Mouse (Mus musculus): ENCODE measurements at regions not wholly inside any gene's neighbourhood (a gene's known extent, or its start where the extent isn't known, plus 50 kb on each side); places are given as distances from the start of the nearest gene placed in this dataset.
A peak's percentile ranks its signal among the peaks of the same experiment; 100 is the strongest.
"Not testable (repeated sequence)": the region's sequence is repeated elsewhere in the genome, so short reads cannot be mapped to it uniquely, and the experiment has no call there.

- Histone ChIP-seq H3K36me3 (ENCODE audit: control insufficient read depth, insufficient read depth, low read length) (no peaks in the 10 kb centered on the region), H3K4me2 (replicated peaks; ENCODE audit: low read depth, low read length) (no peak overlapping the region), H3K27ac (ENCODE audit: low read depth, low read length) (no peak overlapping the region), H3K4me1 (replicated peaks; ENCODE audit: control insufficient read depth, insufficient read depth, low read length) (no peaks in the 10 kb centered on the region), H3K9ac (ENCODE audit: low read depth, low read length) (no peak overlapping the region), H3K4me3 (ENCODE audit: low read depth, low read length) (no peak overlapping the region), H3K9me3 (ENCODE audit: control insufficient read depth, low read length) (no peaks in the 10 kb centered on the region), H3K27me3 (ENCODE audit: control insufficient read depth, insufficient read depth, low read length) (no peaks in the 10 kb centered on the region)
- 48% methylated on average over 6 of the region's 6 CpGs for WGBS
- no peak for DNase-seq (ENCODE audit: low spot score)
- no peak for ATAC-seq (ENCODE audit: low FRiP score)
Observed at GRCm38 (mm10) chr5:102123285-102123684, 53.6 kb upstream of the Wdfy3 start.

GRCm38 (mm10) chr5:102126737-102127136 is 57.0 kb upstream of the Wdfy3 start:
- H3K36me3 ChIP-seq (ENCODE audit: control insufficient read depth, insufficient read depth, low read length), result no peaks in the 10 kb centered on the region
- H3K4me3 ChIP-seq (ENCODE audit: low read depth, low read length), result no peak overlapping the region
- no peaks in the 10 kb centered on the region for H3K9me3 ChIP-seq (ENCODE audit: control insufficient read depth, low read length)
- no peak overlapping the region for H3K27ac ChIP-seq (ENCODE audit: low read depth, low read length)
- no peaks in the 10 kb centered on the region for H3K4me1 ChIP-seq (replicated peaks; ENCODE audit: control insufficient read depth, insufficient read depth, low read length)
- ATAC-seq (ENCODE audit: low FRiP score) (no peak), DNase-seq (ENCODE audit: low spot score) (peak; percentile 78)
- WGBS, result 20% methylated on average over 3 of the region's 3 CpGs
- H3K9ac ChIP-seq (ENCODE audit: low read depth, low read length), result no peak overlapping the region
- H3K4me2 ChIP-seq (replicated peaks; ENCODE audit: low read depth, low read length), result no peak overlapping the region
- no peaks in the 10 kb centered on the region for H3K27me3 ChIP-seq (ENCODE audit: control insufficient read depth, insufficient read depth, low read length)

DNA sequence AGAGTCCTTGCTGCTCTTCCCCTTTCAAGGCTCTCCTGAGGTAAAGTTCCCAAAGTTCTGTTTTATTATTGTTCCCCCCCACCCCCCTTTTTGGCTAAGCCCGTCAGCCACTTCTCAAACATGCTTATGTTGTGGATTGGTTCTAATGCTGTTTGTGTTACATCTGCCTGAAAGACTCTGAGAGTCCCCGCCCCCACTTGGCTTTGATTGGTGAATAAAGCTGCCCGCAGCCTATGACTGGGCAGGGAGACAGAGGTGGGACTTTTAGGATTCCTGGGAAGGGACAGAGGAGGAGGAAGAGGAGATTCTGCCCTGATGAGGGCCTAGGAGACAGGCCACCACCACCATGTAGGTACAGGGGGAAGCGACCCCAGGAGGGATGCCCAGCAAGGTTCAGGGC is 78.3 kb upstream of the Wdfy3 start:
- WGBS, result 83% methylated on average over 4 of the region's 4 CpGs
- H3K36me3 ChIP-seq (ENCODE audit: control insufficient read depth, insufficient read depth, low read length), result no peaks in the 10 kb centered on the region
- H3K4me1 ChIP-seq (replicated peaks; ENCODE audit: control insufficient read depth, insufficient read depth, low read length), result no peaks in the 10 kb centered on the region; the same call in 1 of the 2 replicates
- H3K9me3 ChIP-seq (ENCODE audit: control insufficient read depth, low read length), result no peaks in the 10 kb centered on the region
- DNase-seq (ENCODE audit: low spot score) (no peak), ATAC-seq (ENCODE audit: low FRiP score) (no peak)
- no peak overlapping the region for H3K4me2 ChIP-seq (replicated peaks; ENCODE audit: low read depth, low read length)
- no peaks in the 10 kb centered on the region for H3K27me3 ChIP-seq (ENCODE audit: control insufficient read depth, insufficient read depth, low read length)
- no peak overlapping the region for H3K27ac ChIP-seq (ENCODE audit: low read depth, low read length)
- no peak overlapping the region for H3K4me3 ChIP-seq (ENCODE audit: low read depth, low read length)
- no peak overlapping the region for H3K9ac ChIP-seq (ENCODE audit: low read depth, low read length)

GRCm38 (mm10) chr5:102149481-102150129 is 79.9 kb upstream of the Wdfy3 start:
- Histone ChIP-seq H3K9ac (ENCODE audit: low read depth, low read length) (no peak overlapping the region), H3K4me3 (ENCODE audit: low read depth, low read length) (no peak overlapping the region), H3K9me3 (ENCODE audit: control insufficient read depth, low read length) (no peaks in the 10 kb centered on the region), H3K36me3 (ENCODE audit: control insufficient read depth, insufficient read depth, low read length) (no peaks in the 10 kb centered on the region), H3K27ac (ENCODE audit: low read depth, low read length) (no peak overlapping the region), H3K4me2 (replicated peaks; ENCODE audit: low read depth, low read length) (no peak overlapping the region), H3K27me3 (ENCODE audit: control insufficient read depth, insufficient read depth, low read length) (no peaks in the 10 kb centered on the region), H3K4me1 (replicated peaks; ENCODE audit: control insufficient read depth, insufficient read depth, low read length) (no peaks in the 10 kb centered on the region; the same call in 1 of the 2 replicates)
- WGBS, result 52% methylated on average over 14 of the region's 14 CpGs
- ATAC-seq (ENCODE audit: low FRiP score) (peak; percentile 40; the same call in 1 of the 2 replicates), DNase-seq (ENCODE audit: low spot score) (peak; percentile 92)

- no peak for ATAC-seq (ENCODE audit: low FRiP score)
- no peak overlapping the region for H3K4me3 ChIP-seq (ENCODE audit: low read depth, low read length)
- no peaks in the 10 kb centered on the region for H3K9me3 ChIP-seq (ENCODE audit: control insufficient read depth, low read length)
- no peaks in the 10 kb centered on the region for H3K36me3 ChIP-seq (ENCODE audit: control insufficient read depth, insufficient read depth, low read length)
- no peak overlapping the region for H3K4me2 ChIP-seq (replicated peaks; ENCODE audit: low read depth, low read length)
- H3K27ac ChIP-seq (ENCODE audit: low read depth, low read length), result no peak overlapping the region
- H3K27me3 ChIP-seq (ENCODE audit: control insufficient read depth, insufficient read depth, low read length), result no peaks in the 10 kb centered on the region
- H3K4me1 ChIP-seq (replicated peaks; ENCODE audit: control insufficient read depth, insufficient read depth, low read length), result no peaks in the 10 kb centered on the region
- 41% methylated on average over 2 of the region's 2 CpGs for WGBS
- no peak for DNase-seq (ENCODE audit: low spot score)
- no peak overlapping the region for H3K9ac ChIP-seq (ENCODE audit: low read depth, low read length)
Observed at GRCm38 (mm10) chr5:102159621-102160020, 89.9 kb upstream of the Wdfy3 start.

DNA sequence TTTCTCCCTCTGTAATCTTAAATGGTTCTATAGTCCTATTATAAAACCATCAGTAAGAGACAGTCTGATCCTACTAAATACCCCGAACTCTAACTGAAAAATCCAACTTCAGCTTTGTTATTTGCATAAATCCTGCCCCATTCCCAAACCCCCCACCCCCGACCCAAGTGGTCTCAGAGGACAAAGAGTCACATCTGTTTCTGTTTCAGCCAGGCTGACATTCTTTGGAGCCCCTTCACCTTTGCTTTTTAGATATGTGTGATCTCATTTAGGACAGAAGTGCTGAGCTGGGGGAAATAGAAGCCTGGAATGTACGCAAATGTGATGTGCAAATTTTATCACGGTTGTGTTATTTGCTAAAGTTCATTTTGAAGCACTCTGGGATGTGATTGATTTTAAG is 98.3 kb upstream of the Wdfy3 start:
- 27% methylated on average over 4 of the region's 4 CpGs for WGBS

GRCm38 (mm10) chr5:102171808-102172207 is 102.1 kb upstream of the Wdfy3 start:
- H3K9ac ChIP-seq (ENCODE audit: low read depth, low read length), result no peak overlapping the region
- no peak overlapping the region for H3K27ac ChIP-seq (ENCODE audit: low read depth, low read length)
- H3K4me3 ChIP-seq (ENCODE audit: low read depth, low read length), result no peak overlapping the region
- WGBS, result 85% methylated on average over 2 of the region's 3 CpGs
- DNase-seq (ENCODE audit: low spot score) (no peak), ATAC-seq (ENCODE audit: low FRiP score) (no peak)
- H3K9me3 ChIP-seq (ENCODE audit: control insufficient read depth, low read length), result no peaks in the 10 kb centered on the region
- H3K27me3 ChIP-seq (ENCODE audit: control insufficient read depth, insufficient read depth, low read length), result no peaks in the 10 kb centered on the region
- H3K4me1 ChIP-seq (replicated peaks; ENCODE audit: control insufficient read depth, insufficient read depth, low read length), result no peaks in the 10 kb centered on the region
- no peak overlapping the region for H3K4me2 ChIP-seq (replicated peaks; ENCODE audit: low read depth, low read length)
- H3K36me3 ChIP-seq (ENCODE audit: control insufficient read depth, insufficient read depth, low read length), result no peaks in the 10 kb centered on the region

More for the DNA sequence above, 98.3 kb upstream of the Wdfy3 start:
- no peaks in the 10 kb centered on the region for H3K36me3 ChIP-seq (ENCODE audit: control insufficient read depth, insufficient read depth, low read length)
- H3K4me2 ChIP-seq (replicated peaks; ENCODE audit: low read depth, low read length), result no peak overlapping the region
- no peak overlapping the region for H3K4me3 ChIP-seq (ENCODE audit: low read depth, low read length)
- H3K9me3 ChIP-seq (ENCODE audit: control insufficient read depth, low read length), result no peaks in the 10 kb centered on the region
- ATAC-seq (ENCODE audit: low FRiP score) (no peak), DNase-seq (ENCODE audit: low spot score) (no peak)
- H3K27me3 ChIP-seq (ENCODE audit: control insufficient read depth, insufficient read depth, low read length), result no peaks in the 10 kb centered on the region
- H3K4me1 ChIP-seq (replicated peaks; ENCODE audit: control insufficient read depth, insufficient read depth, low read length), result no peaks in the 10 kb centered on the region
- H3K9ac ChIP-seq (ENCODE audit: low read depth, low read length), result no peak overlapping the region
- H3K27ac ChIP-seq (ENCODE audit: low read depth, low read length), result no peak overlapping the region

DNA sequence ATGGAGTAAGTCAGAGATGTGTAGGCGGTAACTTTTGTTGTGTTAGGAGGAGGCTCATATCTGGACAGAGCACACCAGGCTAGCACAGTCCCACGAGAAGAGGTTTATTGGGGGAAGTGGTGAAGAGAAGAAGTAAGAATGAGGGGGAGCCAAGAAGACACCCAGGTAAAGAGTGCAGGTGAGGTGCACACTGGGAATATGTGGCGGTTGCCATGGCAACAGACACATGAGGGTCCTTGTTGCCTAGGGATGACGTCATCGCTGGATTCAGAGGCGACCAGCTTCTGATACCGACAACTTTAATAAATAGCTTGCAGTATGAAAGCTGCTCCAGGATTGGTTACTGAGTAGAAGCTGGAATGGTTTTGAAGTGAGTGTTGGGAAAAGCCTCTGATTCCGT is 110.5 kb upstream of the Wdfy3 start:
- Histone ChIP-seq H3K36me3 (ENCODE audit: control insufficient read depth, insufficient read depth, low read length) (no peaks in the 10 kb centered on the region), H3K4me3 (ENCODE audit: low read depth, low read length) (no peak overlapping the region), H3K4me1 (replicated peaks; ENCODE audit: control insufficient read depth, insufficient read depth, low read length) (no peaks in the 10 kb centered on the region), H3K4me2 (replicated peaks; ENCODE audit: low read depth, low read length) (no peak overlapping the region), H3K9ac (ENCODE audit: low read depth, low read length) (no peak overlapping the region), H3K27me3 (ENCODE audit: control insufficient read depth, insufficient read depth, low read length) (no peaks in the 10 kb centered on the region), H3K9me3 (ENCODE audit: control insufficient read depth, low read length) (no peaks in the 10 kb centered on the region), H3K27ac (ENCODE audit: low read depth, low read length) (no peak overlapping the region)
- WGBS, result 92% methylated on average over 8 of the region's 8 CpGs
- no peak for ATAC-seq (ENCODE audit: low FRiP score)
- no peak for DNase-seq (ENCODE audit: low spot score)

- not testable (repeated sequence) for ATAC-seq (ENCODE audit: low FRiP score)
- WGBS, result 85% methylated on average over 4 of the region's 4 CpGs
Observed at GRCm38 (mm10) chr5:102188951-102189350, 119.2 kb upstream of the Wdfy3 start.

More at GRCm38 (mm10) chr5:102188951-102189350, 119.2 kb upstream of the Wdfy3 start:
- not testable (repeated sequence) for DNase-seq (ENCODE audit: low spot score); H3K4me2 ChIP-seq (replicated peaks; ENCODE audit: low read depth, low read length); H3K27me3 ChIP-seq (ENCODE audit: control insufficient read depth, insufficient read depth, low read length); H3K9ac ChIP-seq (ENCODE audit: low read depth, low read length); H3K9me3 ChIP-seq (ENCODE audit: control insufficient read depth, low read length); H3K4me3 ChIP-seq (ENCODE audit: low read depth, low read length); H3K27ac ChIP-seq (ENCODE audit: low read depth, low read length); H3K4me1 ChIP-seq (replicated peaks; ENCODE audit: control insufficient read depth, insufficient read depth, low read length); H3K36me3 ChIP-seq (ENCODE audit: control insufficient read depth, insufficient read depth, low read length)
